Mouse (Mus musculus): ENCODE measurements around the gene Gas2l2. TPM values are rescaled to one million over a fixed set of nuclear protein-coding genes. Genes with fewer than 3 reads are reported as not detected.
A peak's percentile ranks its signal among the peaks of the same experiment; 100 is the strongest.

Gene Gas2l2
- polyA plus RNA-seq, 1 experiment from 2014 or later = 0.19 TPM

GRCm38 (mm10) chr11:83439426-83440060, 10.3 kb upstream of the Gas2l2 start:
- WGBS = 41% methylated on average over 10 of the region's 11 CpGs
- ATAC-seq (ENCODE audit: low FRiP score) (no peak), DNase-seq (ENCODE audit: low spot score) (no peak)
- Histone ChIP-seq H3K27ac (ENCODE audit: low read depth, low read length) (no peak overlapping the region), H3K4me1 (replicated peaks; ENCODE audit: control insufficient read depth, insufficient read depth, low read length) (no peaks in the 10 kb centered on the region; the same call in 1 of the 2 replicates), H3K4me3 (ENCODE audit: low read depth, low read length) (peak overlapping the region; percentile 47; the same call in 1 of the 2 replicates), H3K36me3 (ENCODE audit: control insufficient read depth, insufficient read depth, low read length) (no peaks in the 10 kb centered on the region), H3K9ac (ENCODE audit: low read depth, low read length) (no peak overlapping the region), H3K27me3 (ENCODE audit: control insufficient read depth, insufficient read depth, low read length) (peaks cover 35% of the 10 kb centered on the region), H3K4me2 (replicated peaks; ENCODE audit: low read depth, low read length) (peak overlapping the region; percentile 81), H3K9me3 (ENCODE audit: control insufficient read depth, low read length) (no peaks in the 10 kb centered on the region)

GRCm38 (mm10) chr11:83437377-83437776, 8.1 kb upstream of the Gas2l2 start, which contains the start of gene 1700020L24Rik:
TSS of gene 1700020L24Rik (plus strand) at chr11:83437677.
- H3K9me3 ChIP-seq (ENCODE audit: control insufficient read depth, low read length) = no peaks in the 10 kb centered on the region
- DNase-seq (ENCODE audit: low spot score) = no peak
- 89% methylated on average over 1 of the region's 1 CpGs for WGBS

GRCm38 (mm10) chr11:83432533-83432932, 3.3 kb upstream of the Gas2l2 start:
- Histone ChIP-seq H3K36me3 (ENCODE audit: control insufficient read depth, insufficient read depth, low read length) (no peaks in the 10 kb centered on the region), H3K4me3 (ENCODE audit: low read depth, low read length) (no peak overlapping the region), H3K27ac (ENCODE audit: low read depth, low read length) (no peak overlapping the region), H3K27me3 (ENCODE audit: control insufficient read depth, insufficient read depth, low read length) (peaks cover 1% of the 10 kb centered on the region), H3K4me1 (replicated peaks; ENCODE audit: control insufficient read depth, insufficient read depth, low read length) (no peaks in the 10 kb centered on the region; the same call in 1 of the 2 replicates), H3K9me3 (ENCODE audit: control insufficient read depth, low read length) (no peaks in the 10 kb centered on the region), H3K4me2 (replicated peaks; ENCODE audit: low read depth, low read length) (no peak overlapping the region), H3K9ac (ENCODE audit: low read depth, low read length) (no peak overlapping the region)
- WGBS = 92% methylated on average over 2 of the region's 2 CpGs
- DNase-seq (ENCODE audit: low spot score) (no peak), ATAC-seq (ENCODE audit: low FRiP score) (no peak)

More at GRCm38 (mm10) chr11:83437377-83437776, 8.1 kb upstream of the Gas2l2 start, which contains the start of gene 1700020L24Rik:
- Histone ChIP-seq H3K9ac (ENCODE audit: low read depth, low read length) (no peak within 1 kb of the TSS), H3K27ac (ENCODE audit: low read depth, low read length) (no peak within 1 kb of the TSS), H3K27me3 (ENCODE audit: control insufficient read depth, insufficient read depth, low read length) (peaks cover 14% of the 10 kb centered on the region), H3K36me3 (ENCODE audit: control insufficient read depth, insufficient read depth, low read length) (no peaks in the 10 kb centered on the region), H3K4me3 (ENCODE audit: low read depth, low read length) (no peak within 1 kb of the TSS), H3K4me1 (replicated peaks; ENCODE audit: control insufficient read depth, insufficient read depth, low read length) (no peaks in the 10 kb centered on the region), H3K4me2 (replicated peaks; ENCODE audit: low read depth, low read length) (no peak within 1 kb of the TSS)
- ATAC-seq (ENCODE audit: low FRiP score) = no peak

- Histone ChIP-seq H3K27ac (ENCODE audit: low read depth, low read length) (no peak overlapping the region), H3K4me1 (replicated peaks; ENCODE audit: control insufficient read depth, insufficient read depth, low read length) (no peaks in the 10 kb centered on the region; the same call in 1 of the 2 replicates), H3K9ac (ENCODE audit: low read depth, low read length) (no peak overlapping the region), H3K9me3 (ENCODE audit: control insufficient read depth, low read length) (no peaks in the 10 kb centered on the region), H3K4me3 (ENCODE audit: low read depth, low read length) (no peak overlapping the region), H3K4me2 (replicated peaks; ENCODE audit: low read depth, low read length) (no peak overlapping the region; the same call in 1 of the 2 replicates), H3K36me3 (ENCODE audit: control insufficient read depth, insufficient read depth, low read length) (no peaks in the 10 kb centered on the region), H3K27me3 (ENCODE audit: control insufficient read depth, insufficient read depth, low read length) (peaks cover 9% of the 10 kb centered on the region)
- 31% methylated on average over 17 of the region's 17 CpGs for WGBS
- DNase-seq (ENCODE audit: low spot score) (no peak), ATAC-seq (ENCODE audit: low FRiP score) (no peak)
Measured at GRCm38 (mm10) chr11:83426964-83427363, 2.3 kb downstream of the Gas2l2 start.

GRCm38 (mm10) chr11:83424681-83425080, 4.6 kb downstream of the Gas2l2 start:
- H3K27me3 ChIP-seq (ENCODE audit: control insufficient read depth, insufficient read depth, low read length) = peaks cover 13% of the 10 kb centered on the region
- ATAC-seq (ENCODE audit: low FRiP score) (no peak), DNase-seq (ENCODE audit: low spot score) (peak; percentile 90)
- 9% methylated on average over 8 of the region's 8 CpGs for WGBS
- no peak overlapping the region for H3K4me3 ChIP-seq (ENCODE audit: low read depth, low read length)
- H3K27ac ChIP-seq (ENCODE audit: low read depth, low read length) = no peak overlapping the region
- no peaks in the 10 kb centered on the region for H3K4me1 ChIP-seq (replicated peaks; ENCODE audit: control insufficient read depth, insufficient read depth, low read length)
- H3K4me2 ChIP-seq (replicated peaks; ENCODE audit: low read depth, low read length) = no peak overlapping the region
- H3K9me3 ChIP-seq (ENCODE audit: control insufficient read depth, low read length) = no peaks in the 10 kb centered on the region
- H3K36me3 ChIP-seq (ENCODE audit: control insufficient read depth, insufficient read depth, low read length) = no peaks in the 10 kb centered on the region
- H3K9ac ChIP-seq (ENCODE audit: low read depth, low read length) = no peak overlapping the region

- ATAC-seq (ENCODE audit: low FRiP score) = no peak
Measured at GRCm38 (mm10) chr11:83421305-83421704, 8.0 kb downstream of the Gas2l2 start.

GRCm38 (mm10) chr11:83420338-83420737, 8.9 kb downstream of the Gas2l2 start:
- Histone ChIP-seq H3K4me1 (replicated peaks; ENCODE audit: control insufficient read depth, insufficient read depth, low read length) (no peaks in the 10 kb centered on the region; the same call in 1 of the 2 replicates), H3K27me3 (ENCODE audit: control insufficient read depth, insufficient read depth, low read length) (peaks cover 18% of the 10 kb centered on the region), H3K36me3 (ENCODE audit: control insufficient read depth, insufficient read depth, low read length) (no peaks in the 10 kb centered on the region), H3K27ac (ENCODE audit: low read depth, low read length) (no peak overlapping the region), H3K9ac (ENCODE audit: low read depth, low read length) (no peak overlapping the region), H3K9me3 (ENCODE audit: control insufficient read depth, low read length) (no peaks in the 10 kb centered on the region), H3K4me2 (replicated peaks; ENCODE audit: low read depth, low read length) (no peak overlapping the region), H3K4me3 (ENCODE audit: low read depth, low read length) (no peak overlapping the region)
- WGBS = 41% methylated on average over 4 of the region's 4 CpGs
- peak; percentile 46 for DNase-seq (ENCODE audit: low spot score)
- no peak for ATAC-seq (ENCODE audit: low FRiP score)

More at GRCm38 (mm10) chr11:83421305-83421704, 8.0 kb downstream of the Gas2l2 start:
- WGBS = 5% methylated on average over 9 of the region's 9 CpGs
- no peak overlapping the region for H3K4me3 ChIP-seq (ENCODE audit: low read depth, low read length)
- no peak overlapping the region for H3K4me2 ChIP-seq (replicated peaks; ENCODE audit: low read depth, low read length)
- no peaks in the 10 kb centered on the region; the same call in 1 of the 2 replicates for H3K4me1 ChIP-seq (replicated peaks; ENCODE audit: control insufficient read depth, insufficient read depth, low read length)
- no peak overlapping the region for H3K27ac ChIP-seq (ENCODE audit: low read depth, low read length)
- H3K9me3 ChIP-seq (ENCODE audit: control insufficient read depth, low read length) = no peaks in the 10 kb centered on the region
- H3K9ac ChIP-seq (ENCODE audit: low read depth, low read length) = no peak overlapping the region
- H3K27me3 ChIP-seq (ENCODE audit: control insufficient read depth, insufficient read depth, low read length) = peaks cover 20% of the 10 kb centered on the region
- no peaks in the 10 kb centered on the region for H3K36me3 ChIP-seq (ENCODE audit: control insufficient read depth, insufficient read depth, low read length)
- peak; percentile 77 for DNase-seq (ENCODE audit: low spot score)

- H3K4me1 ChIP-seq (replicated peaks; ENCODE audit: control insufficient read depth, insufficient read depth, low read length) = no peaks in the 10 kb centered on the region; the same call in 1 of the 2 replicates
- H3K4me3 ChIP-seq (ENCODE audit: low read depth, low read length) = no peak overlapping the region; the same call in 1 of the 2 replicates
- peak; percentile 57 for DNase-seq (ENCODE audit: low spot score)
- H3K9ac ChIP-seq (ENCODE audit: low read depth, low read length) = no peak overlapping the region
- ATAC-seq (ENCODE audit: low FRiP score) = peak; percentile 71
- no peaks in the 10 kb centered on the region for H3K9me3 ChIP-seq (ENCODE audit: control insufficient read depth, low read length)
- peaks cover 18% of the 10 kb centered on the region for H3K27me3 ChIP-seq (ENCODE audit: control insufficient read depth, insufficient read depth, low read length)
- no peak overlapping the region for H3K27ac ChIP-seq (ENCODE audit: low read depth, low read length)
- no peaks in the 10 kb centered on the region for H3K36me3 ChIP-seq (ENCODE audit: control insufficient read depth, insufficient read depth, low read length)
- H3K4me2 ChIP-seq (replicated peaks; ENCODE audit: low read depth, low read length) = peak overlapping the region; percentile 28
- WGBS = 9% methylated on average over 38 of the region's 38 CpGs
Measured at GRCm38 (mm10) chr11:83418566-83418965, 10.7 kb downstream of the Gas2l2 start.

- no peaks in the 10 kb centered on the region for H3K9me3 ChIP-seq (ENCODE audit: control insufficient read depth, low read length)
- H3K27ac ChIP-seq (ENCODE audit: low read depth, low read length) = no peak overlapping the region
- WGBS = 84% methylated on average over 7 of the region's 7 CpGs
- no peaks in the 10 kb centered on the region for H3K36me3 ChIP-seq (ENCODE audit: control insufficient read depth, insufficient read depth, low read length)
- DNase-seq (ENCODE audit: low spot score) (no peak), ATAC-seq (ENCODE audit: low FRiP score) (no peak)
- no peaks in the 10 kb centered on the region; the same call in 1 of the 2 replicates for H3K4me1 ChIP-seq (replicated peaks; ENCODE audit: control insufficient read depth, insufficient read depth, low read length)
- no peak overlapping the region for H3K9ac ChIP-seq (ENCODE audit: low read depth, low read length)
- no peak overlapping the region for H3K4me2 ChIP-seq (replicated peaks; ENCODE audit: low read depth, low read length)
- H3K4me3 ChIP-seq (ENCODE audit: low read depth, low read length) = no peak overlapping the region
- H3K27me3 ChIP-seq (ENCODE audit: control insufficient read depth, insufficient read depth, low read length) = peaks cover 18% of the 10 kb centered on the region
Measured at GRCm38 (mm10) chr11:83417708-83418107, 11.5 kb downstream of the Gas2l2 start.
